Comparison of ENCODE assay signal across 8 mouse cellular contexts in the genomic region with DNA sequence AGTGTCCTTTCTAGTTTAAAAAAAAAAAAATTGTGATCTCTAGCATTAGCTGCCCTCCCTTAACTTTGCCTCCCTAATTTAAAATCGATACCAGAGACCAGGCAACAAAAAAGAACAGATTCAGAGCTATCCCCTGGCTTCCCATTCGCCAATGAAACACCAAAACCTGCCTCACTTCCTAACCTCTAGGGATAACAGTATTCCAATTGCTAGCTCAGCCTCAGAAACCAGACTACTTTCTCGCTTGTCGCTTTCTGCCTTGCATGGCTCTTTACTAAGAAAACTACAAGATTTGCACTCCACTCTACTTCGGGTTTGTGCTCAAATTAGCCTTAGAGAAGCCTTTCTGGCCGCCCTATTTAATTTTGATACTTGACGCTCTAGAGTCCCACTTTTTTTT. TPM values are rescaled to one million over a fixed set of nuclear protein-coding genes. Genes with fewer than 3 reads are reported as not detected.
DNase-seq lines count a peak whose midpoint lies in the region; ATAC-seq and TF ChIP-seq lines count a peak whose summit lies in the region.

No protein-coding gene starts in this region.

- peak; percentile 30 for DNase-seq in embryo, embryonic 10 days (ENCODE audit: low spot score)
- DNase-seq in embryo, embryonic 10.5 days (ENCODE audit: low spot score), result no peak
- no peak for DNase-seq in testis, postnatal 10 days (ENCODE audit: low spot score)
- no peak for DNase-seq in cerebellum, postnatal 14 days
- no peak for DNase-seq in B cell, adult 2 months
- no peak for DNase-seq in urinary bladder, postnatal 25 days (ENCODE audit: low spot score)

- 0 out of 2 replicates have a peak, but pooled peaks have one; percentile 1 for ATAC-seq in liver, embryonic 12.5 days

- H3K4me3 ChIP-seq in testis, adult 2 months (ENCODE audit: control insufficient read depth, low read depth, low read length), result peak overlapping the region; percentile 91
- peak overlapping the region; percentile 90 for H3K4me3 ChIP-seq in liver, embryonic 12.5 days

- peak overlapping the region; percentile 93 for H3K9ac ChIP-seq in liver, embryonic 12.5 days

- peaks cover 1% of the 10 kb centered on the region; the same call in 1 of the 2 replicates for H3K36me3 ChIP-seq in testis, adult 2 months (ENCODE audit: control insufficient read depth, insufficient read depth, low read length)
- peaks cover 27% of the 10 kb centered on the region for H3K36me3 ChIP-seq in liver, embryonic 12.5 days

- peak overlapping the region; percentile 82 for H3K4me2 ChIP-seq in liver, embryonic 12.5 days

- no peaks in the 10 kb centered on the region for H3K27me3 ChIP-seq in testis, adult 2 months (ENCODE audit: control insufficient read depth, insufficient read depth, low read length)
- no peaks in the 10 kb centered on the region for H3K27me3 ChIP-seq in liver, embryonic 12.5 days (replicated peaks)

- H3K9me3 ChIP-seq in liver, embryonic 12.5 days (replicated peaks), result no peaks in the 10 kb centered on the region

- H3K27ac ChIP-seq in testis, adult 2 months (ENCODE audit: control insufficient read depth, insufficient read depth, low read depth, low read length), result peak overlapping the region; percentile 92
- H3K27ac ChIP-seq in liver, embryonic 12.5 days, result peak overlapping the region; percentile 76

- 30% methylated on average over 7 of the region's 7 CpGs for WGBS in liver, embryonic 12.5 days (ENCODE audit: insufficient replicate concordance)

- no peak for TF ChIP-seq POLR2A in testis, adult 2 months (IDR thresholded peaks at IDR 0.05; ENCODE audit: control insufficient read depth, low read depth, low read length)

- H3K4me1 ChIP-seq in testis, adult 2 months (ENCODE audit: control insufficient read depth, insufficient read depth, low read length), result no peaks in the 10 kb centered on the region
- peaks cover 43% of the 10 kb centered on the region for H3K4me1 ChIP-seq in liver, embryonic 12.5 days

- no peak for TF ChIP-seq CTCF in testis, adult 2 months (IDR thresholded peaks at IDR 0.05; ENCODE audit: control insufficient read depth, insufficient read depth, insufficient replicate concordance, low read depth, low read length)

RNA-seq across cellular contexts. Expression of gene Prpf3, which starts 0.4 kb away (rescaled TPM):
- polyA plus RNA-seq in testis, adult 2 months (2012; rRNA removed), result 14.9 and 15.5 TPM in 2 replicates
- 41.4 and 44.3 TPM in 2 replicates for polyA plus RNA-seq in liver, embryonic 12.5 days (2016; fragmentation: Nextera tagmentation; extraction: Ambion mirVana)

RNA-seq across cellular contexts. Expression of gene Mrps21, which starts 15.2 kb away (rescaled TPM):
- polyA plus RNA-seq in testis, adult 2 months (2012; rRNA removed), result 30.5 and 40.4 TPM in 2 replicates
- polyA plus RNA-seq in liver, embryonic 12.5 days (2016; fragmentation: Nextera tagmentation; extraction: Ambion mirVana), result 280 and 285 TPM in 2 replicates

RNA-seq across cellular contexts. Expression of gene Ciart, which starts 25.9 kb away (rescaled TPM):
- polyA plus RNA-seq in testis, adult 2 months (2012; rRNA removed), result 16.2 and 16.5 TPM in 2 replicates
- polyA plus RNA-seq in liver, embryonic 12.5 days (2016; fragmentation: Nextera tagmentation; extraction: Ambion mirVana), result 2.4 and 2.8 TPM in 2 replicates

RNA-seq across cellular contexts. Expression of gene BC028528, which starts 35.7 kb away (rescaled TPM):
- 1.7 and 2.4 TPM in 2 replicates for polyA plus RNA-seq in testis, adult 2 months (2012; rRNA removed)
- polyA plus RNA-seq in liver, embryonic 12.5 days (2016; fragmentation: Nextera tagmentation; extraction: Ambion mirVana), result 6.7 and 8.2 TPM in 2 replicates

RNA-seq across cellular contexts. Expression of gene Rprd2, which starts 37.5 kb away (rescaled TPM):
- 18.4 and 18.6 TPM in 2 replicates for polyA plus RNA-seq in testis, adult 2 months (2012; rRNA removed)
- 11.8 and 14.1 TPM in 2 replicates for polyA plus RNA-seq in liver, embryonic 12.5 days (2016; fragmentation: Nextera tagmentation; extraction: Ambion mirVana)
